Mouse (Mus musculus): ENCODE results near the gene Trim9.

Gene Trim9

GRCm38 (mm10) chr12:70347202-70347841, at the start of gene Trim9:
Gene Trim9 (minus strand): TSS chr12:70347614.
- peak; percentile 99 for DNase-seq

- DNase-seq, result no peak
These were observed 47.6 kb upstream of the Trim9 start for GRCm38 (mm10) chr12:70395061-70395460.

DNA sequence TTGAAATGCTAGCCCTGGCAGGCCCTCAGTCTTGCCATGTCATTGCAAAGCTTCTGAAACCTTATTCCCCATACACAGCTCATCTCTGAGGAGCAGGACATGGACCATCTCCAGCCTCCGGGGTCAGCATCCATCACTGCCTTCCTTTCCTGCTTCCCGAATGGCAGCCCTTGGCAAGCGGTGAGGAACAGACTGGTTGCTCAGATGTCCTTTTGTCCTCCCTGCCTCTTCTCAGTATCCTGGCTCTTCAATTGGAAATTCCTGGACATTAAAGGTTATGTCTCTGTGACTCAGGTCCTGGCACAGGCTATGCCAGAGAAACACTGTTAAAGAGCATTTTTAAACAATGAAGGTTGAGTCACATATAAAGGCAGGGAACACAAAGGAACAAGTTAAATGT, 43.8 kb upstream of the Trim9 start:
- no peak for DNase-seq

GRCm38 (mm10) chr12:70374976-70375375, 27.6 kb upstream of the Trim9 start:
- peak; percentile 60 for DNase-seq

GRCm38 (mm10) chr12:70372874-70373273, 25.5 kb upstream of the Trim9 start:
- DNase-seq, result peak; percentile 34

DNA sequence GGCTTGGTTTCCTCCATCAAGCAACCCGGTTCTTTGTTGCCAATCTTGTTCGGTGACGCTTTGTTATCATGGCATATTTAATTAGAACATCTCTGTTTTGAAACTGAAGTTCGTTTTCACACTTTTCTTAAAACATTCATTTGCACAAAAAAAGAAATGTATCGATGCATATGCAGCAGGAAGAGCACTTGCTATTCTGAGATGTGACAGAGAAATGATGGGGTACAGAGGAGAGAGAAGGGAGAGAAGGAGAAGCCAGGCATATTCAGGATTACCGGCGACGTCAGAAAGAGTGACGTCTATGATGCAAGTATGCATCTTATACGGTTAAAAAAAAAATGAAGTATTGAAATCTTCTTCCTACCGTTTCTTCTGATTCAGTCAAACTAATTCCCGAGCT, 21.9 kb upstream of the Trim9 start:
- peak; percentile 13 for DNase-seq

- peak; percentile 70 for DNase-seq
These were observed 21.4 kb upstream of the Trim9 start for GRCm38 (mm10) chr12:70368820-70369219.

GRCm38 (mm10) chr12:70367326-70368248, 20.2 kb upstream of the Trim9 start:
- peak; percentile 89 for DNase-seq

GRCm38 (mm10) chr12:70363016-70363415, 15.6 kb upstream of the Trim9 start:
- peak; percentile 52 for DNase-seq

- peak; percentile 83 for DNase-seq
These were observed 12.9 kb upstream of the Trim9 start for GRCm38 (mm10) chr12:70360276-70360675.

DNA sequence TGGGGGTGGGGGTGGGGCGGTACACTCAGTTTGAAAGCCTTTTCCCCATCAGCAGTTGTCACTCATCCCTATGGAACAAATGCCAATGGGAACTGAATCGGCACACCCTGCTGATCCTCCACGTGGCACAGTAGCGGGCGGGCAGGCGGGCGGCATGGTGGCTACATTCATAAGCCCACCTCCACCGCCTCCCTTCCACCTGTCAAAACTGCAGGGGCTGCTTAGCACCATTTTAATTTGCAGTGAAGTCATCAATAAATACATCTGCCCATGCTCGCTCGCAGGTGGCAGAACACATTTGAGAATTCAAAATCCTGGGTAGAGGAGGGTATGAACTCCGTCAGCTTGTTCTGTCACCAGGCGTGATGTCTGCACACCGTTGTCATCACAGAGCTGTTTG, 12.0 kb upstream of the Trim9 start:
- peak; percentile 68 for DNase-seq

GRCm38 (mm10) chr12:70354926-70355325, 7.5 kb upstream of the Trim9 start:
- DNase-seq, result peak; percentile 44

- peak; percentile 28 for DNase-seq
These were observed 3.1 kb upstream of the Trim9 start for GRCm38 (mm10) chr12:70350490-70350889.

- DNase-seq, result peak; percentile 43
These were observed 2.4 kb upstream of the Trim9 start for GRCm38 (mm10) chr12:70349788-70350187.

DNA sequence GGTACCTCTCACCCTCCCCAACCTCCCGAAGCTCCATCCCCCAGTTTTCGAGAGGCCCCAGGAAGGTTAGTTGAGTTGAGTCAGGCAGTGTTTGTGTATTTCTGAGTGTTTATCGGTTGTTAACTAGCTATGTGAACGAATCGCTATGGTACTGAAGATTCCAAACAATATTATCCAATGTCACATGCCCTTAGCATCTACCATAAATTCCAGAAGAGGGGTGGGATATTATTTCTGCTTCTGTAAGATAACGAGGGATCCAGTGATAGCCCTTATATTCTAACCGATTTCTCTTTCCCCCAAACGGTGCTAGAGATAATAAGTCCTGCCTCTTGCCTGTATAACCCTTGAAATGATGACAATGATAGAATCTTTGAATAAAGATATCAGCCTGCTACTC, 612 bp upstream of the Trim9 start:
- DNase-seq, result no peak

- DNase-seq, result peak; percentile 83
These were observed 1.0 kb downstream of the Trim9 start for GRCm38 (mm10) chr12:70346139-70347026.

- no peak for DNase-seq
These were observed 1.8 kb downstream of the Trim9 start for GRCm38 (mm10) chr12:70345531-70346138.

- DNase-seq, result no peak
These were observed 12.2 kb downstream of the Trim9 start for GRCm38 (mm10) chr12:70335176-70335575.

GRCm38 (mm10) chr12:70333253-70333805, 14.1 kb downstream of the Trim9 start:
- DNase-seq, result no peak

DNA sequence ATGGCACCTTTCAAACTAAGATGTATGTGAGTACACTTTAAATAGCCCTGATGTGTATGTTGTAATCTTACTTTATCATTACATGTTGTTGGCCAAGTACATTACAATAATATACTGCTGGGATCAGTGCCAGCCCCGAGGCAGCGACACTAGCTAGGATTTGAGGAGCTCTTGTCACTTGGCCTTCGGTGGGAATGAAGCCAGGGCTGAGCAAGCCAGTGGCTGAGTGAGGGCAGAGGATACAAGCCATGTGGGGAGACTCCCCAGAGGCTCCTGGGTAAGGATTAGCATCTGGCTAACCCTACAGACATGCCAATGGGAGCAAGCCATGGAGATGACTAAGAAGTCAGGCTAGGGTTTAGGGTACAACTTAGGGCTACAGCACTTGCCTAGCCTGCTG, 18.4 kb downstream of the Trim9 start:
- no peak for DNase-seq

GRCm38 (mm10) chr12:70326956-70327355, 20.5 kb downstream of the Trim9 start:
- no peak for DNase-seq

- no peak for DNase-seq
These were observed 21.0 kb downstream of the Trim9 start for GRCm38 (mm10) chr12:70326393-70326792.
